Mouse (Mus musculus) ES-E14 (cell line): ENCODE results near the gene Tfcp2l1. TPM values are rescaled to one million over a fixed set of nuclear protein-coding genes. Genes with fewer than 3 reads are reported as not detected.

Experiments used
- DNase-seq: peaks from one replicate; pipeline ENCODE4 v3.0.0-alpha.2; 2013; ENCODE audit warnings: low read depth, low spot score
- H3K27ac ChIP-seq: 2 replicates; pipeline ENCODE4 v1.5.1; 2012; ENCODE audit warnings: low read depth, mild to moderate bottlenecking, low read length, moderate library complexity, mixed read lengths; ENCODE audit not compliant: poor library complexity, insufficient read depth, severe bottlenecking
- H3K36me3 ChIP-seq: 2 replicates; pipeline ENCODE4 v1.6.1; 2012; ENCODE audit warnings: mild to moderate bottlenecking, low read length, moderate library complexity, mixed read lengths; ENCODE audit not compliant: control insufficient read depth, poor library complexity, insufficient read depth, severe bottlenecking
- H3K4me1 ChIP-seq, 2 experiments: fragments of 150-350 bp in 1 of 2; sonication (generic) in 1 of 2; 2 replicates each; pipeline ENCODE4 v1.6.1; 2012; ENCODE audit warnings: low read length in 2 of 2, mild to moderate bottlenecking in 1 of 2, mixed read lengths in 1 of 2; ENCODE audit not compliant: control insufficient read depth in 2 of 2, insufficient read depth in 2 of 2, poor library complexity in 1 of 2
- H3K4me3 ChIP-seq, 2 experiments: fragments of 150-350 bp in 1 of 2; sonication (generic) in 1 of 2; 2 replicates each; pipeline ENCODE4 v1.5.1; 2012; ENCODE audit warnings: low read length in 2 of 2, low read depth in 1 of 2, mild to moderate bottlenecking in 1 of 2, mixed read lengths in 1 of 2; ENCODE audit not compliant: insufficient read depth in 1 of 2, poor library complexity in 1 of 2, severe bottlenecking in 1 of 2
- H3K9ac ChIP-seq: 2 replicates; pipeline ENCODE4 v1.6.1; 2012; ENCODE audit warnings: low read depth, mild to moderate bottlenecking, low read length, mixed read lengths; ENCODE audit not compliant: poor library complexity, insufficient read depth, severe bottlenecking
- H3K9me3 ChIP-seq: fragments of 150-350 bp; sonication (generic); 2 replicates; pipeline ENCODE4 v1.6.1; 2012; ENCODE audit warnings: low read depth, mild to moderate bottlenecking, low read length; ENCODE audit not compliant: control insufficient read depth, insufficient read depth
- CHD2 ChIP-seq: IDR thresholded peaks from 2 replicates; pipeline ENCODE4 v1.6.1; 2014; ENCODE audit warnings: mild to moderate bottlenecking, low read depth, low read length, inconsistent platforms
- HCFC1 ChIP-seq: IDR thresholded peaks from 2 replicates; pipeline ENCODE4 v1.6.1; 2012; ENCODE audit warnings: low read length, inconsistent platforms, borderline replicate concordance; ENCODE audit not compliant: insufficient read depth
- MAFK ChIP-seq: IDR thresholded peaks from 2 replicates; pipeline ENCODE4 v1.6.1; 2014; ENCODE audit warnings: mild to moderate bottlenecking, low read depth, low read length, inconsistent platforms; ENCODE audit not compliant: insufficient read depth
- ZC3H11A ChIP-seq: IDR thresholded peaks from 2 replicates; pipeline ENCODE4 v1.6.1; 2012; ENCODE audit warnings: low read depth, mild to moderate bottlenecking, inconsistent platforms, low read length, borderline replicate concordance
- ZNF384 ChIP-seq: IDR thresholded peaks from 2 replicates; pipeline ENCODE4 v1.6.1; 2012; ENCODE audit warnings: low read depth, low read length, inconsistent platforms
- in situ Hi-C, 2 experiments: fragments of 600-800 bp; cut with MboI; formaldehyde crosslinking; loops; one replicate each; pipeline ENCODE4 v1.15.1; 2025; ENCODE audit warnings: low sequenced_read_pairs in 2 of 2, inconsistent platforms in 1 of 2; ENCODE audit not compliant: unreplicated experiment in 2 of 2
- total RNA-seq: library from RNA; depleted of rRNA; stranded (reverse); fragments of 300-350 nt; gene quantifications from 2 replicates; pipeline ENCODE4 v1.2.3, GENCODE M21; 2012

The Tfcp2l1 gene
- total RNA-seq, 1 experiment = 36.0 TPM

DNA sequence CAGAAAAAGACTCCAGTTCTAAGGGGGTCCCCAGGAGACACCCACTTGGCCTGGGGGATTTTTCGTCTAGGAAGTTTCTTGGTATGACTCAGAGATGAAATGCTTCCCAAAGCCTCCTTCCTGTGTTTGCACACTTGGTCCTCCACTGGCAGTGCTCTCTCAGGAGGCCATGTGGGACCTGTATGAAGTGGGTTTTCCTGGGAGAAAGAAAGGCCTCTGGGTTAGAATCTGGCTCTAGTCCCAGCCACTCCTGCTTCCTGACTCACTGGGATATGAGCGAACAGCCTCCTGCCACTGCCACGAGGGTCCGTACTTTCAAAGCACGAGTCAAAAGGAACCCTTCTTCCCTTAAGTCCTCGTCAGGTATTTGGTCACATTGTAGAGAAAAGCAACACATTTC, 70.2 kb downstream of the Tfcp2l1 start:
- in situ Hi-C loops = no loop called here
- H3K4me1 ChIP-seq = no peaks in the 10 kb centered on the region
- H3K9me3 ChIP-seq = no peaks in the 10 kb centered on the region
- H3K4me3 ChIP-seq = no peak overlapping the region
- TF ChIP-seq CHD2 = no peak
- TF ChIP-seq HCFC1 = no peak
- TF ChIP-seq MAFK = no peak
- no peaks in the 10 kb centered on the region for H3K36me3 ChIP-seq
- DNase-seq = no peak
- no peak overlapping the region for H3K27ac ChIP-seq
- no peak overlapping the region for H3K9ac ChIP-seq

DNA sequence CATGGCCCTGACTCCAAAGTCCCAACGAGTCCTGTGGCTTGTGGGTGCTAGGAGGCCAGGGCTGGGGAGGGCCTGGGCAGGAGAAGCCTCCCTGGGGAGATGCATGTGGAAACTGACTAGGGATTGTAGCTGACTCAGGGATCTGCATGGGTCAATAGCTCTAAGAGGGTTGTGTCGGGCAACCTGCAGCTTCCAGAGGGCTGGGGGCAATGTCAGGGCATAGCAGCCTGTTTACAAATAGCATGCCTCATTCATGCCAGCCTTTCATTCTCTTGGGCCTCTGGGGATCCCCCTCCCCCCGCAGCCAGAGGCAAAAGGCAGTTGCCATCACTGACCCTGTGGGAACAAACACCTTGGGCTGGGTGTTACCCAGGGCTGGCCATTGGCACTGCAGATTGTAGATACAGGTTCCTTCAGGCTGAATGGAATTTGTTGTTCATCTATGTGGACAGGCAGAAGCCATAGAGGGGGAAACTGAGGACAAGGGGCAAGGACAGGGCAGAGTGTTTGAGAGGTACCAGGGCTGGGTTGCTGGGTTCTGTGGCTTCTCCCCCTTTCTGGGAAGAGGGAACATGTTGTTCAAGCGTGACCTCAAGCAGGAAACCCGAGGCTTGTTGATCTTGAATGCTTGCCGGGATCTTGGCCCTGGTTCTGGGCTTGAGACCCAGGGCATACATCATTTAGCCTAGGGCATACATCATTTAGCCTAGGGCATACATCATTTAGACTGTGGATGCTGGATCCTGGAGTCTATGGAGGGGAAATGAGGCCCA, 71.6 kb downstream of the Tfcp2l1 start:
- no peak for TF ChIP-seq ZC3H11A
- no peak for TF ChIP-seq MAFK
- no peak for TF ChIP-seq CHD2
- no peak for TF ChIP-seq ZNF384
- TF ChIP-seq HCFC1 = no peak
- Histone ChIP-seq H3K4me3 (no peak overlapping the region), H3K9me3 (no peaks in the 10 kb centered on the region), H3K4me1 (no peaks in the 10 kb centered on the region), H3K36me3 (no peaks in the 10 kb centered on the region), H3K27ac (no peak overlapping the region), H3K9ac (no peak overlapping the region)
- in situ Hi-C loops = no loop called here
- DNase-seq = no peak

DNA sequence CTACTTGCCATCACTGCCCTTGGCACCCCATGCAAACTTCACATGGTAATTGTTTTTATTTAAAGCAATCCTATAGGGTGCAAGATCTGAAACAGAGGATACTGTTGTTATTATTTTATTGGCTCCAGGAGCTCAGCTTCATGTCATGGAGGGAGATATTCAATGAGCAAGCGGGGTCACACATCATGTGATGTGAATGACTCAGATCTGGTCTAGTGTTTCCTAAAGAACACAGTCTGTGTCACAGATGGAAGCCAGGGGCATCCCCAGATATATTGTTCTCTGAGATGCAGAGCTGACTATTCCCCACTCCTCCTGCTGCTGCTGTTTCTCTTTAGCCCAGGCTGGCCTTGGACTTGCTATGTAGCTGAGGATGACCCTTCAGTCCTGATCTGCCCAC, 72.2 kb downstream of the Tfcp2l1 start:
- H3K4me3 ChIP-seq = no peak overlapping the region
- no peaks in the 10 kb centered on the region for H3K36me3 ChIP-seq
- H3K9ac ChIP-seq = no peak overlapping the region
- no peak for DNase-seq
- H3K4me1 ChIP-seq = no peaks in the 10 kb centered on the region
- in situ Hi-C loops = no loop called here
- TF ChIP-seq ZNF384 = no peak
- TF ChIP-seq CHD2 = no peak
- TF ChIP-seq HCFC1 = no peak
- TF ChIP-seq MAFK = no peak
- no peak for TF ChIP-seq ZC3H11A
- no peaks in the 10 kb centered on the region for H3K9me3 ChIP-seq
- no peak overlapping the region for H3K27ac ChIP-seq

DNA sequence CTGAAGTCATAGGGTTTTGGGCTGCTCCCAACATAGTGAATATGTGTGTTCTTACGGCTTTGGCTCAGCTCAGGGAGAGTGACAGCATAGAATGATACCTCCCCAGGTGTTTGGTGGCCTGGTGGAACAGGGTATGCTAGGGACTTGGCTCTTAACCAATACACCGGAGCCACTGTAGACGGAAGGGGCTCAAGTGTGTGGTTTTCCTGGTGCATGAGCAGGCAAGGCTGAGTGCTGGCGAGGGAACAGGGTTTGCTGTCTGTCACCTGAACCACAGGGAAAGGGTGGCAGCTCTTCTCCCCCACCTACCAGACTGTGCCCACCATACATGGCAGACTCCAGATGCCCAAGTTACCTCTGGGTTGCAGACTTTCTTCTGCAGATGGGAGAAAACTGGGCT, 83.9 kb downstream of the Tfcp2l1 start:
- H3K9ac ChIP-seq = no peak overlapping the region
- H3K36me3 ChIP-seq = no peaks in the 10 kb centered on the region
- TF ChIP-seq CHD2 = no peak
- no peak for TF ChIP-seq ZNF384
- H3K4me3 ChIP-seq = no peak overlapping the region
- H3K9me3 ChIP-seq = no peaks in the 10 kb centered on the region
- no peaks in the 10 kb centered on the region for H3K4me1 ChIP-seq
- in situ Hi-C loops = no loop called here
- H3K27ac ChIP-seq = no peak overlapping the region
- DNase-seq = no peak

DNA sequence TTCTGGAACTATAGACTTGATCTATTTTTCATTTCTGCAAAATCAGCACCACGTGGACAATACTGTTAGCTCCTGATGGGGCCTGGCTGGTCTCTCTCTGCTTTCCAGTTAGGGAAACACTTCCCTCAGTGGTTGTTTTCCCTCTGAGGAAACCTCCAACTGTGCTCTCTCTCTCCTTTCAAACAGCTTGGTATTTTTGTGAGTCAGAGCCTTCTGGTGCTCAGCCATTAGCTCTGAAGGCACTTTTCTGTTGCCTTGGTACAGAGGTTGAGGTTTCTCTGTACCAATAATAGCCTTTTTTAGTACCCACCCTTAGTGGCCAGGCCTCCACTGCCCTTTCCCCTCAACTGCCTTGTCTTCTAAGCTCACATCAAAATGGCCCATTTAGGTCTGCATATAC, 88.5 kb downstream of the Tfcp2l1 start:
- in situ Hi-C loops = no loop called here
- Histone ChIP-seq H3K36me3 (no peaks in the 10 kb centered on the region), H3K27ac (no peak overlapping the region), H3K4me3 (no peak overlapping the region), H3K4me1 (no peaks in the 10 kb centered on the region), H3K9me3 (no peaks in the 10 kb centered on the region), H3K9ac (no peak overlapping the region)
- DNase-seq = no peak
- TF ChIP-seq MAFK = no peak
- no peak for TF ChIP-seq ZC3H11A
- no peak for TF ChIP-seq ZNF384
